Mouse (Mus musculus): ENCODE data around the gene 1700031F05Rik.
"Not testable (repeated sequence)": the region's sequence is repeated elsewhere in the genome, so short reads cannot be mapped to it uniquely, and the experiment has no call there.

The 1700031F05Rik gene

DNA sequence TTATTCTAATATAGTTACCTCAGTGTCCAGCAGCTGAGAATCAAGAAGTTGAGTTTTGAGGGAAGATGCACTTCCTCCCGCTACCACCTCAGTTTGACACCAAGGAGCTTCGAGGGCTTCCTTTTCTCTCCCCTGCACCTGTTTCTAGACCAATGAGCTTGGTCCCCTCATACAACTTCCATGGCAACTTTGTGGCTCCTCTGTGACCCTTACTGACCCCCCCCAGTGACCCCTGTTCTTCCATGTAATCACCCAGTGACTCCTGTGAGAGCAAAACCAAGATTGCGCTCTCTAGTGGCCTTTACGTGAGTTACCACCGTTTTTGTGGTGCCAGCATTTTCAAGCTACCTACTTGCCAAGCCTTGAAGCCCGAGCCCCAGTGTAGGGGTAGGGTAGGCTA, at the start of gene 1700031F05Rik:
1700031F05Rik (minus strand) TSS at position 101 of the 400 bp plus-strand sequence.
- no peak for DNase-seq (ENCODE audit: low spot score)

DNA sequence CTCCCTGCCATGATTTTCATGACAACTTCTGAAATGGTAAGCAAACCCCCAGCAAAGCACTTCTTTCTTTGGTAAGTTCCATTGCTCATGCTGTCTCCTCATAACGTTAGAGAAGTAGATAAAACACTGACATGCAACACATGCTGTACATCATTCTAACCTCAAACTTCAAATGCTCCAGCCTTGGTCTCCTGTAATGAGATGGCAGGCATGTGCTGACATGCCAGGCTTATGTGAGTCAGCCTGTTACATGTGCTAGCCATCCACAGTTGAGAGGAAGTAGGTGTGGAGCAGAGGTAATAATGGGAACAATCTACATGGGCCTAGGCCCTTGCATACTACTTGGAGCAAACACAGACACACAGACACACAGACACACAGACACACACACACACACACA, 47.1 kb upstream of the 1700031F05Rik start:
- DNase-seq (ENCODE audit: low spot score), result not testable (repeated sequence)

DNA sequence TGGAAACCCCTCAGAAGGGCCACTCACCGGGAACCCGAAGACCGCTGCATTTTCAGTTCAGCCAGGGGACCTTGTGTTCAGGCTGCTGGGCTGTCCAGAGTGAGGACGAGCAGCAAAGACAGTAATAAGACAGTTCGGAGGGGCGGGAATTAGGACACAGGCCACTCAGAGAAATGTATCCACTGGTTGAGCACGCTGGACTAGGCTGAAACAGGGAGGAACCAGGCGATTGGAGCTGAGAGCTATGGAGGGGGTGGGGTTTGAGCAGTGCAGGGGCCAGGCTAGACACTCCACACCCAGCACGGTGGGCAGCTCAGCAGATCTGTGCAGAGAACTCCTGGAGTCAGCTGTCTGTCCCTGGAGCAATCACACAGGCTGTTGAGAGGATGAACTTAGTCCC, 40.8 kb upstream of the 1700031F05Rik start, which contains the start of the genes Dmrtc1a and 1700011M02Rik:
Dmrtc1a (minus strand) TSS at position 101 of the 400 bp plus-strand sequence.
1700011M02Rik (plus strand) TSS at position 319 of the 400 bp plus-strand sequence.
- DNase-seq (ENCODE audit: low spot score), result not testable (repeated sequence)

DNA sequence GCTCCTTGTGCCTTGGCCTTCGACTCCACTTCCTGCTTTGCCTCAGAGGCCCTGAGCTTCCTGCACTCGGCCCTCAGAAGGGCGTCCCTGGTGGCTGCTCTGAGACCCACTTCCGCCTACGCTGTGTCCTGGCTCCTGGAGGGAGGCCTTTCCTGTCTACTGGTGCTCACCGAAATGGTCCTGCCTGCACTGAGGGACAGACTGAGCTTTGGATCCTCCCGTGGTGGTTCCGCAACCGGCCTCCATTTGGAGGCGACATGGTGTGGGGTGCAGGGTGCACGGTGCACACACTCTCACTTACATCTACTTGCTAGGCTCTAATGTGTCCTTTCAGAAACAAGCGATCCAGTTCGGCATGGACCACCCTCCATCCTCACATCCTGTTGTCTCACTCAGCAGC, 13.3 kb downstream of the 1700031F05Rik start, which contains the start of gene Dmrtc1c2:
Dmrtc1c2 (minus strand) TSS at position 101 of the 400 bp plus-strand sequence.
- DNase-seq (ENCODE audit: low spot score), result not testable (repeated sequence)

DNA sequence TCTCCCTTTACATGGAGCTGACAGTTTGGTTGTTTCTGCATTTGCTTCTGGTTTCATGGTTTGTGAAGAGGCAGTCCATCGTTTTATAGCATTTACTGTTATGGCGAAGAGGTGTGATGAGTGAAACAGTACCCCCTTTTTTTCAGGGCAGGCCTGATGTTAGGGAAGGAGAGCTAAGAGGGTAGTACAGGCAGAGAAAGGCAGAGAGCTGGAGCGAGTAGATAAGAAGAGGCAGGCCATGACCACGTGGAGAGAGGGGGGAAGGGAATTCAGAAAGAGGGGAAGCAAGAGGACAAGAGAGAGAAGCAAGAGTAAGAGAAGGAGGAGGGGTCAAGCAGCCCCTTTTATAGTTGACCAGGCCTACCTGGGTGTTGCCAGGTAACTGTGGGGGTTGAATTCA, 55.5 kb downstream of the 1700031F05Rik start:
- DNase-seq (ENCODE audit: low spot score), result no peak
